Mouse (Mus musculus): ENCODE data around the gene Pgap1.

Gene Pgap1

DNA sequence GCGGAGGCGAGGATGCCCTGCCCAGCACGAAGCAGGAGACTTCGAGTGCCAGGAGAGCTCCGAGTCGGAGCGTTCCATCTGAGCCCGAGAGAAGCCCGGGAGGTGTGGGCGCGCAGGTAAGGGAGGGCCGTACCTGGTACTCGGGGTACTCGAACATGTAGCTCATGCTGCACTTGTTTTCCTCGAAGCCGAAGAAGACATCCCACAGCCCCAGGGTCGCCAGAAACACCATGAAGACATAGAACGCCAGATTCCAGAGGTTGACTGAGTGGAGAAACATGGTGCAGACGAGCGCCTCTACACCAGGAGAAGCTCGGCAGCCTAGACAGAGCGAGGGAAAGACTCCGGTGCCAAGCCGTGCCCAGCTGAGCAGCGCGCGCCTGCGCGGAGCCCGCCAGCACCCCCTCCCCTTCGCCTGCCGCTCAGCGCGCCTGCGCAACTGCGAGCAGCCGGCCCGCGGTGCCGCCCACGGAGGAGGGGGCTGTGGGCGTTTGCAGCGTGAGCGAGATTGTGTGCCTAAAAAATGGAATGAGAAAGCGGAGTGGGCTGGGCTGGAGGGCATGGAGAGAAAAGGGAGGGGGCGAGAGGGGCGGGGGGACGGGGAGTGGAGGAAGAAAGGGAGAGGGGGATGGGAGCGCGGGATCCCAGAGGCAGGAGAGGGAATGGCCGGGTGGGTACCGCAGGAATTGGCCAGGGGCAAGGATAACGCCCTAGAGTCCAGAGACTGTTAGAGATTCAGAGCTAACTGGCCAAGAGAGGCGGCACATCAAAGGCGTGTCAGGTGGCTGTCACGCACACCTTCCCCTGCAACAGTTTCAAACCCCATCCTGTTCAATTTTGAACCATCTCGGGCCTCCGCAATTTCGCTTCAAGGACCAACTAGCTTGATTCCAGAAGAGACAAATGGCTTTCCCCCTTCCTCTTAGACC, at the start of gene Pgap1:
Gene Pgap1 (minus strand): TSS at position 384 of the 929 bp plus-strand sequence.
- DNase-seq (ENCODE audit: low spot score in 2 of 2) = peak; percentile 78 to 90

DNA sequence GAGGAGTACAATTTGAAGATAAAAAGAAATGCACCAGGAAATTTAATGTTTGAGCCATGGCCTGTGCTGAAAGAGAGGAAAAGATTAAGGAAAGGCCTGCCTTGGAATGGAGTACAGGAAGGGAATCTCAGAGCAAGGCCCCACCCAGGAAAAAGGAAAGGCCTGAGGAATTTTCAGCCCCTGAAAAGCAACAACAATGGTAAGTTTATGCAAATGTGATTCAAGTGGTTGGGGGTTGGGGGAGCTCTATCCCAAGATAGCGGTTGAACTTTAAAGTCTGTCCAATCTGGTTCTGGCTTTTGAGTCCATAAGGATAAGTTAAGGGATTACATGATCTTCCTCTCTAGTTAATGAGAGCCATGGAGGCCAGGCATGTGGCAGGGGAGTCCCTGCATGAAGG, 49.5 kb upstream of the Pgap1 start:
- DNase-seq (ENCODE audit: low spot score in 2 of 2) = no peak

DNA sequence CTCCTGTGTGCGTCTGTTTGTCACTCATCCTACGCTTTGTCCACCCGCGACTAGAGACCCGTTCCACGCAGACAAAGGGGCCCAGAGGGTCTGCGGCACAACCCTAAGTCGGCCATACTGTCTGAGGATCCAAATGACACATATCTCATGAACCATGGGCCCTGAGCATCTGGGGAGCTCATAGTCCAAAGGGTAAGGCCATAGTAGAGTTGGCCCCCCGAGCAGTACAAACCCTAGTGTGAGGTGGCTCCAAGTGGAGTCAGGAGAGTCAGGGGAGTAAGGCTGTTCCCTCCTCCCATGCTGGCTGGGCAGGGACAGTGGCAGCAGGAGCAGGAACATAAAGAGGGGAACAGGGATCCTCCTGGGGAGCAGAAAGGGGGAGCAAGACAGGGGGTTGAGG, 44.2 kb upstream of the Pgap1 start:
- no peak for DNase-seq (ENCODE audit: low spot score in 2 of 2)

DNA sequence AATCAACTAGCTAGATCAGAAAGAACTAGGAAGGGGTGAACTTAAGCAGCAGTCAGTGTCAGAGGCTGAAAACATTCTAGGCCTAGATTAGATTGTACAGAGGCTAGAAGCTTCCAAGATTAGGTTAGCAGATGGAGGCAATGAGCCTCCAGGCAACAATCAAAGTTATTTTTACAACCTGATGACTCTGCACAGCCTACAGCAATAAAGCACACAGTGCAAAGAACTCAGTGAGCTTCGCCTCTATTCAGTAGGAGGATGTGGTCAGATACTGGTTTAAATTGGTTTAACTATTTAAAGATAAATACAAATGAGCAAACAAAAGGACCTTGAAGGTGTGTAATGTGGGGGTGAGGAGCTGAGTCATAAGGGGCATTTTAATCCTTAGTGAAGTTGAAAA, 42.8 kb upstream of the Pgap1 start:
- DNase-seq (ENCODE audit: low spot score in 2 of 2) = no peak

DNA sequence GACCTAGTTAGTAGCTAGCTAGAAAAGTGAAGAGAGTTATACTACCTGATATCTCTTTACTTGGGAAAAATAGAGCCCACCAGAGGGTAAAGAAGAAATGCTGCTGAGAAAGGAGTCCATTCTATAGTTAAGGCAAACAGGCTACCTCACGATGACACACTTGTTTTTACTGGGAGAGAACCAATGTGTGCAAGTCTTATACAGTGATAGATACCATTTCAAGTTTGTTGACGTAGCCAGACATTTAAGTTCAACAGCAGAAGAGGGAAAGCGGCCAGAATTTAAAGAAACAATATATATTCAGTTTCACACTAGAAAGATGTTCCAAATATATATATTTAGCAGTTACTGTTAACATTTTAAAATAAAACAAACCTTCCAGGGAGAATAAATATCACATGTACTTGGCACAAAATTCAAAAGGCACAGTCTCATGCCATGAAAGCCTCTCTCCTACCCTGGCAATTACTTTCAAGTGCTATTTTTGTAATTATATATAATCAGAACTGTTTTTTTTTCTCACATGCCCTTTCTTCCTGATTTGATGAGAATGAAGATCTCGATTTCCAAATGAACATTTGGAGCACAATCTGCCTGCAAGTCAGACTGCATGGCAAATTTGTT, 40.2 kb upstream of the Pgap1 start:
- DNase-seq (ENCODE audit: low spot score in 2 of 2) = no peak

DNA sequence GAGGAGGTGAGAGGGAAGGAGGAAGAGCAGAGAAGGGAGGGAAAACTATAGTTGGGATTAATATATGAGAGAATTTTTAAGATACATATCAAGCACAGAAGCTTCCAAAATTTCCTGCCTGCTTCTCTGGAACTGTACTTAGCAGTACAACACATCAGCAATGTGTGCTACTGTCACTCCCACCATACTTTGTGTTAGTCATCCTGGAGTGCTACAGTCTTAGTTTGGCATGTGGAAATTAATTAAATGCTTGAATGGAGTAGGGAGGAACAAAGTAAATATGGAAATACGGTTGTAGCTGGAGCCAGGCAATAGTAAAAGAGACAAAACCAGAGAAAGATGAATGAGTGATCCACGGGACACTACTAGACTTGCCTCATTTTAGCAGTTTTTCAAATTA, 38.7 kb upstream of the Pgap1 start:
- DNase-seq (ENCODE audit: low spot score in 2 of 2) = peak in 1 of 2 experiments; percentile 13

DNA sequence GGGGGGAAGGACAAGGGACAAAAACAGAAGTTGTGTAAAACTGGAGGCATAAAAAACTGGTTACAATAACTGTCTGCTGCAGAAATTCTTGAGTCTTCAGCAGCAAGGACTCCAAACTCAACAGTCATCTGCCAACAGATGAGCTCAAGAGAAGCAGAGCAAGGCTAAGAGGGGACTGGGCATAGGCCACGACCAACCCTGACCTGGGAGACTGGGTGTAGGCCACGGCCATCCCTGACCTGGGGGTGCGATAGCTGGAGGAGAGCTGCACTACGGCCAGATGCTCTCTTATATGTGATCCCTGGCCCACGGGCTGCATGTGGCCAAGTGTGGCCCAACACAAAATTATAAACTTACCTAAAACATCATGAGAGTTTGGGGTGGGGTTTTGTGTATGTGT, 29.6 kb upstream of the Pgap1 start:
- DNase-seq (ENCODE audit: low spot score in 2 of 2) = no peak

DNA sequence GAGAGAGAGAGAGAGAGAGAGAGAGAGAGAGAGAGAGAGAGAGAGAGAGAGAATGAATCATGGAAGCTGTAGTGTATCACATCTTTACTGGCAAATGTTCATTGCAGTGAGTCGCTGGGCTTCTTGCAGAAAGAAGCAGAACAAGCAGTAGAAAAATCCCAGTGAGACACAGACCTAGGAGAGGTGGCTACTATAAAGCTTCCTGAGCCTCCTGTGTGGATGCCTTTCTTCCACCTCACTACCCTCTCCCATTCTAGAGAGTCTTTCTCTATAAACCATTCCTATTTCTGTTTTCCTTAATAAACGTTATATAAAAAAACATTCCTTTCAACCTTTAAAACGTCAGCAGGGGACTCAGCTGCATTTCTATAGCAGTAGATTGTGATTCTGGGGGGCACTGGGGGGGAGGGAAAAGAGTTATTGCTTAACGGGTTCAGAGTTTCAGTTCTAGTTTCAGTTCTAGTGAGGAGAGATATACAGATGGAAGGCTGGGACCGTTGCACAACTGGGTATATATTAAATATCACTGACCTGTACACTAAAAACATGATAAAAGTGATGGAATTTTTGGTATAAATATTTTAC, 28.6 kb upstream of the Pgap1 start:
- no peak for DNase-seq (ENCODE audit: low spot score in 2 of 2)

DNA sequence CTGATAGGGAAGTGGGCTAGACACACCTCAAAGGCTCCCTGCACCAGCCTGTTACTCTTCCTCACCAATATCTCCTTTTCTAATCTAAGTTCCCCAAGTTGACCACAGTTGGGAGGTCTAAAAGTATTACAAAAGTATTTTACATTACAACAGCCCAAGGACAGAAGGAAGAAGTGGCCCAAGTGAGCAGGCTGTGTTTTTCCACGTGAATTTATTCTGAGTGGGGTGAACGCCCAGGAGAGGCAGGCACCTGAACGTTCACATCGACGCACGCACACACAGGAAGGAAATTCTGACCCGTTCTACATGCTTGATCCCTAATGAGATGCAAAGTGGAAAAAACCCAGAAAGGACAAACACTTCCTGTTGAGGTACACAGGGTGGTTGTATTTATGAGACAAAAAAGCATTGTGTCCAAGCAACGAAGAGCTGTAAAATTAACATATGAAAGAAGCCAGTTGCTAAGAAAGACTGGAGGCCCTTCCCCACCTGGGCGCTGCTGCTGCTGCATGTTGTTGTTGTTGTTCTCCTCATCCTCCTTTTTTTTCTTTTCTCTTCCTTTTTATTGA, 27.9 kb upstream of the Pgap1 start:
- DNase-seq (ENCODE audit: low spot score in 2 of 2) = no peak

DNA sequence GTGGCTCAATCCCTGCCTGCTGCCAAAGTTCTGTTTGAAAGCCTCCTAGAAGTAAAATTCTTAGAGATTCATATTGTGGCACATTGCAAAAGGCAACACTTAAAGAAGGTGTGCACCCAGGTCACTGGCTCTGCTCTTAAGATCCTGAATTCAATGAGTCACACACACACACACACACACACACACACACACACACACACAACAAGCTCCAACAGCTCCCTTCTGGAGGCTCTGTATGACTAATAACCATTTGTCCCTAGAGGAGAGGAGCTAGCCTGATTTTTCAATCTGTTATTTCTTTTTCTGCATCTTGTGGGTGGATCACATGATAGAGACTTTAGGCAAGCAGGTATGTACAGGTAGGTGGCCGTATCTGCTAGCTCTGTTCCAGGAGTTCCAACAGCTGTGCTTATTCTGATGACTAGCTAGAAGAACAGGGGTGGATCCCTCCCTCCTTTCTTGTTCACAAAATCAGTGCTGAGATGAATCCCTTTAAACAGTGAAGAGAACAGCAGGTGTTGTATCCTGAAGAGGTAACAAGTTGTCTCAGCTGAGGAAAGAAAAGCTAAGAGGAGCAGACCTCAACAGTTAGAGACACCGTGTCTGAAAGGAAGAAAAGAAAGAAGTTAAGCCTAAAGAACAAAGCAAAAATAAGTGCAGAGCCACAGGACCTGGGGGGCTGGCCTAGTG, 27.2 kb upstream of the Pgap1 start:
- peak in 1 of 2 experiments; percentile 20 for DNase-seq (ENCODE audit: low spot score in 2 of 2)

DNA sequence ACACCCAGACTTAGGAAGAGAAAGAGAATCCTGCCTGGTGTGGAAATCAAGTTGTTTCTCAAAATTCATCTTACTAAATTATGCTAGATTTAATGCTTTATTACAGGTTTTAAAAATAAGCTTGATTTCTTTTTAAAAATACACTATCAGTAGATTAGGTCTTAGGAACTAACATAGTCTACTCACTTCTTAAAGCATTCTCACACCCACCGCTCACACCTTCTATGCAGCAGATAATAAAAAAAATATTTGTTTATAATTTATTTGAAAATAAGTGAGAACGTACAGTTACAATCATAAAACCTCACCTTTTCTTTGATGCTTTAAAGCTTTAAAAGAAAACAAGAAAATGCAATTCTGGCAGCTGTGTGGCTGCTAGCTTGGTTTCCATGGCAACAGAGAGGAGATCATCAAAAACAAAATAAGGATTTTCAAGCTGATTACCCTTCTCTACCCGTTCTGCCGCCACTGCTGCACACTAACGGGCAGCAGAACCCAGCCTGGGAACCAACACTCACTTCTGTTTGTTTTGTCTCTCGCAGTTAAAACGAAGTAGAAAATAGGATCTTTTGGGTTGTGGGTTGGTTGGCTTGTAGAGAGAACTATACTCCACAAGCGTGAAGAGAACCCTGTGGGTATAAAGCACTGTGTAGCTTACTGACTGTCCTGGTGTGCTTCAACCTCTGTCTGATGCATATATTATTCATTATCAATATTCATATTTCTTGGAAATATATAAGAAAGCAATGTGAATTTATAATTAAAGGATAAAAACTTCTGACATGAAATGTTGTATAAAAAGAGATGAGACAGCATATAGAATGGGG, 21.1 kb upstream of the Pgap1 start:
- DNase-seq (ENCODE audit: low spot score in 2 of 2) = peak in 1 of 2 experiments; percentile 21

DNA sequence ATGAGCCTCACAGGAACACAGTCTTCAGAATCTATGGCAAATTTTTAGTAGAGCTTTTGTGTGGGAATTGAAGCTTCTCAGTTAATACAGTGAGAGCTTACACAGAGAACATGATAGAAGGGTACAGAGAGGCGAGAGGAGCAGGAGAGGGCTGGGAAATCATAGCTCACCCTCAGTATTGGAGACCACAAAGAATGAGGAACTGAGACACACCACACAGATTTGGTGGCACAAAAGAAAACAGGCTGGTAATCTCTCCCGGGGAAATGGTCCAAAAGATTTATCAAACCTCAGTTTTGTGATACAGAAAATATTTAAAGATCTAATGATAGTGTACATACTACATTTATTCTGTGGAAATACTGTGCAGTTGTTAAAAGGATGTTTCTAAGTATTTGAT, 11.6 kb upstream of the Pgap1 start:
- DNase-seq (ENCODE audit: low spot score in 2 of 2) = no peak

DNA sequence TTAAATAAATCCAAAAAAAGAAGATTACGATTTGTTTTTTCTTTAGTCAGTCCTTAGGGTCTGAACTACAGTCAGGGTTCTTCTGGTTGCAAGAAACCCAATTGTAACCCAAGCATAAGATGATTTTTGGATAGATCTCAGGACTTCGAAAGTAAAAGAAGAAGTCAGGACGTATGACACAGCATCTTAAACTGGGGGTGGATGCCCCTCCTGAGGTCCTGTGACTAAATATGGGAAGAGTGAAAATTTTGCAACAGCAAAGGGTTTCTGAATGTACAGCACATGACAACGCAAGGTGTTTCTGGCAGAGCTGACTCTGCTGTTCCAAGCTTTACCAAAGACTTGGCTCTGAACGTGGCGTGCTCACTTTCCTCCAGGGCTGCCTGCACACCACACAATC, 6.4 kb upstream of the Pgap1 start:
- no peak for DNase-seq (ENCODE audit: low spot score in 2 of 2)

DNA sequence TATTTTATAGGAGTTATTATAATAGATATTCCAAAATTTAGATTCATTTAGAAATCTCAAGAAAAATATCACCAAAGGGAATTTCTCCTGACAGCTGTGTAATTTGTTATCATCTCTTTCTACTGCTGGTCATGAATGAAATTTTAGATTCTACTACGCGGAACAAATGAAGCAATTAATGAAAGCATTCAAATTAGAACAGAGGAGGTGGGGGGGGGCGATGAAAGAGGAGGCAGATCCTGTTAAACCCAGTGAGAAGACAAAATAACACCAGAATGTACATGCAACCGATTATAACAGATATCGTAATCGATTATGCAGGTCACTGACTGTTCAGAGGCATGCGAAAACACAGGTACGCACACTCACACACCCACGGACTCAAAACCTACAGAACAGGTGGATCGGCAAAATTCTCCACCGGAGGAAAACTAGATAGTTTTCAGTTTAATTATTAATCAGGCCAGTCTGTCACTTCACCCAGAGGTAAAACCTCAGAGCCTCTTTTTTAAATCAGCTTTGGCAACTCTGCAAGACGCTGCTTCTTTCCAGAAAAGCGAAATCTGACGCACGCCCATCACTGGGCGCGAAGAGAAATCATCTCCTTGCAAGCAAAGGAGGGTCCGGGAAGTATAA, 780 bp downstream of the Pgap1 start:
- DNase-seq (ENCODE audit: low spot score in 2 of 2) = peak in 1 of 2 experiments; percentile 11

DNA sequence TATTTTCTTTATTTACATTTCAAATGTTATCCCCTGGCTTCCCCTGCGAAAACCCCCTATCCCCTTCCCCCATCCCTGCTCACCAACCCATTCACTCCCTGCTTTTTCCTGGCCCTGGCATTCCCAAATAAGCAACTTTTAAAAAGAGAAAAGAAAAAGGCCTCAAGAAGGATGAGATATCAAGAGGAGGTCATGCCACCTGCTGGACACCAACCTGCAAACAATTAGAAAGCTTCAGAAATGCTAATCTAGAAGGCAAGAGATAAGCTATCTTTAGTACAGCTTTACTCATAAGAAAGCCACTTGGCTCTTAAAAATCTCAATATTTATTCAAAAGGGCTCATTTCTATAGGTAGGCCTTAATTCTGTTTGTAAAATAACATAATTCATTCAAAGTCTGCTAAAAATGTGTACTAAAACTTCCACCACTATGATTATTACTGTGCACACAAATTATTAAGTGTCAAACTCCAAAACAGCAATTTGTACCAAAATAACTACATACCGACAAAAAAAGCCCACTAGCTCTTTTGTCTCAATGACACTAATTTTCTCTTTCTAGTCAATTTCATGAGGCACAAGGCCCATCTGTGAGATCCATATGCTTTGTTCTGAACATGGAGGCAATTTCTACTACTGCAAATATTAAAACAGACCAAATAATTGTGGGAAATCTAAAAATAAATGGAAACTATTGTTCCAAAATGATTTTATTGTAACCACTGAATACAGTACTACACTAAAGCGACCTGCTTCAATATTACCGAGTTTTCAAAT, 1.9 kb downstream of the Pgap1 start:
- no peak for DNase-seq (ENCODE audit: low spot score in 2 of 2)

DNA sequence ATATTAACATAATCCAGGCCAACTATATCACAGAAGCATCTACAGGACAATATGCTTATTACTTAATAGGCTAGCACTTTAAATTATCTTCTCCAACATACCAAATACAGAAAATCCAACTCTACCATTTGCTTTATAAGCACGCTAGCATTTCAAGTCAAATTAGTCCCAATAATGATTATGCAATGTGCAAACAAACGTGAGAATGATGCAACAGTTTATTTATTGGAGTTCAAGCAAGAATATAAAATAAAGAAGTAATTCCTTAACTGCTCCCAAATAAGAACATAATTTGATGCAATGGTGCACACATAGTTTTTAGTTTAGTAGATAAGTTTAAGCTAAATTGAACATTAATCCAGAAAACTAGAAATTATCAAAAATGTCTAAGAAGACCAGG, 4.9 kb downstream of the Pgap1 start:
- DNase-seq (ENCODE audit: low spot score in 2 of 2) = no peak

DNA sequence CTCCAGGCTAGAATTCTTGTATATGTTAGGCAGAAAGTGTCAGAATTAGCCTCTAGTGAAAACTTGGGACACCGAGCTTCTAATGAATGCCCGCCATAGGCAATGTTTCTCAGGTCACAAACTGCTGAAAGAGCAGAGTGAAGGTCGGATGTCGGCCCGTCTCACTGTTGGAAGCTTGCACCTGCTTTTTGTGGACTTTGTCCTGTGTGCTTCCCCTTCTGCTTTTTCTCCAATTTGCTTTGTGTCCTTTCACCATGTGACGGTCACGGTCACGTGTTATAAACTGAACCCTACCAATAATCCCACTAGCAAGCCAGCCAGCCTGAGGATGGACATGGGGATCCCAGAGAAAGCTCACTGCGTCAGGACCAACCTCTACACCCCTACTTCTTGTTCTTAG, 12.3 kb downstream of the Pgap1 start:
- DNase-seq (ENCODE audit: low spot score in 2 of 2) = no peak

DNA sequence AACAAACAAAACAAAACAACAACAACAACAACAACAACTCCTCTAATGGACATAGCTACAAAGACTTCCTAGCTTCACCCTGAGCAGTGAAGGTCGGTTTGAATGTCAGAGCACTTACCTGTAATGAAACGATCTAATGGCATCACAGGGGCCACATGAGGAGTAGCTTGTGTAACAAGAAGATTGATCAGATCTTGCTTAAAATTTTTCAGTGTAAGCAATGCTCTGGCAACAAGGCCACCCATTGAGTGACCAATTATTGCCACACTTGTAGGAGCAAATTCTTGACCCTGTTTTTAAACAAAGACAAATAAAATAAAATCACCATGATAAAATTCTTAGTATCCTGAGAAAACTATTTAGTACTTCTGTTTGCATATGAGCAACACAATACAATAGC, 14.6 kb downstream of the Pgap1 start:
- no peak for DNase-seq (ENCODE audit: low spot score in 2 of 2)

DNA sequence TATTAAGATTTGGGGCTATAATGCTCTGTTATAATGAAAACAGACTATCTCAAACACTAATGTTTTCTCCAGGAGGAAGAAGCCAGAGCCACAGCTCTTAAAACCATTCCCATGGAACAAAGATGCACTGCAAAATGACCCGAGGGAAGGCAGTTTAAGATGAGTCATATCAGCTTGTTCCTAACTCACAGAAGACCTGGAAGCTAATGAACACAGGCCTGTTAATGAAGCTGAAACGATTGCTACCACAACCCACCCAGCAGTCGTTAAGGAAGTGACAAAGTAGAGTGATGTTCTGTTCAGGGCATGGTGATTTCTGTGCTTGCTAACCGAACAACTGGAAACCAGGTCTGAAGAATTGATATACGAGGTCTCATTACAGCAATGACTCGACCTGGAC, 26.3 kb downstream of the Pgap1 start:
- no peak for DNase-seq (ENCODE audit: low spot score in 2 of 2)

DNA sequence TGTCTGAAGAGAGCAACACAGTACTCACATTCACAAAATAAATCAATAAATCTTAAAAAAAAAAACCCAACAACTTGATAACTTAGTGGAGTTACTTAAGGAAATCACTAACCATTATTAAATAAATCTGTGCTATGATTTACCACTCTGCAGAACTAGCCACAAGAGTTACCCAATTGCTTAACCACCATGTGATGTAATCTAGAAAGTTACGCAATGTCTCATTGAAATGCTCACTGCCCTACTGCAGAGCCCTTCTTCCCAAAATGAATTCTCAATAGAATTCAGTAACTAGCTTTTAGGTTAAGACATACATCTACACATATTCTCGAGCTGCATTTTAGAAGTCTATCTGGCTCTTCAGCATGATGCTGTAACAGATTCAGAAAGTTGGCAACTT, 33.8 kb downstream of the Pgap1 start:
- no peak for DNase-seq (ENCODE audit: low spot score in 2 of 2)
